Mouse (Mus musculus) right cerebral cortex, postnatal 25 days (tissue): Measurements from ENCODE around the gene Btnl10.

Source experiments
- DNase-seq: peaks from one replicate; pipeline ENCODE4 v3.0.0; 2022

Btnl10 gene

GRCm38 (mm10) chr11:58961364-58962177 is 43.9 kb downstream of the Btnl10 start:
- DNase-seq, result no peak

- no peak for DNase-seq
These were observed 45.8 kb downstream of the Btnl10 start for GRCm38 (mm10) chr11:58963543-58963942.

DNA sequence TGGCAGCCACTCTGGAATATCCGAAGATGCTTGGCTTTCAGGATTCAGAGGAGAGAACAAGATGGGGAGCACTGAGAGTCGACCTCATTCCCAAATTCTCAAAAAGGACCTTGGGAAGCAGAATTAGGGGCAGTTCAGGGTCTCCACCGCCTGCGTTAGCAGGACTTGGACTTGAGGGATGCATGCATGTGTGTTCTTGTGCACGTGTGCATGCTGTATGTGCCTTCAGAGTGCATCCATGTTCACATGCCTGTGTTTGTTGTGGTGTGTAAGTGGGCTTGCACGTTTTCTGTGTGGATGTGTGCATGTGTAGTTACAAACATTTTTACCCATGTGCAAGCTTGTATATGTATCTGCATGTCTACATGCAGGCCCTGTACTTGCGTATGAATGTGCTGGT is 46.5 kb downstream of the Btnl10 start:
- no peak for DNase-seq

- DNase-seq, result no peak
These were observed 47.5 kb downstream of the Btnl10 start for GRCm38 (mm10) chr11:58965001-58965760.

DNA sequence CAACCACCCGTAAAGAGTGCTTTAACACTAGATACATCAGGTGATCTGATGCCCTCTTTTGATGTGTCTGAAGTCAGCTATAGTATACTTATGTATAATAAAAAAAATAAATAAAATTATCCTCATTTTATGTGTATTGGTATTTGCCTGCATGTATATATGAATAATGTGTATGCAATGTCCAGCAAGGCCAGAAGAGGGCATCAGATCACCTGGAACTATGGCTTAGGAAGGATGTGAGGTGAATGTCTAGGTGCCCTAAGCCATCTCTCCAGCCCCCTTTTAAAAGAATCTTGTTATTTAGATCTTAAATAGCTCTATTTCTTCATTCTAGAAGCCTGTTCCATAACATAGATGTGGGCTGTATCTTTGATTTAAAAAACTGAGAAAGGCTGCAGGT is 49.6 kb downstream of the Btnl10 start:
- no peak for DNase-seq

- no peak for DNase-seq
These were observed 50.8 kb downstream of the Btnl10 start for GRCm38 (mm10) chr11:58968551-58968950.

DNA sequence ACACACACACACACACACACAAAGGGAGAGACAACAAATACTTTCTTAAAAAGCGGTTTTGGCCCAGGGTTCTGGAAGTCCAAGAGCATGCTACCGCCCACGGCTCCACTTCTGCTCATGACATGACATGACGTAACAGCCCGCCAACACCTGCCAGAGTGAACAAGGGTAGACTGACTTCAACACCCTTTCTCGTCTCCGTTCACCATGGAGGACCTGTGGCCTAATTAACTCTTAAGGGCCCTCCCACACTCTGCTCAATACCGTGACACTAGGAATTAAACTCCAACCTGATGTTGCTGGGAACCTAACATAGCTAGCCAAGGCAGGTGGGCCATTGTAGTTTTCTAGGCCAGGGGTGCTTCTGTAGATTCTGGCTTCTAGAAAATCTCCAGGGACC is 51.3 kb downstream of the Btnl10 start:
- no peak for DNase-seq

- no peak for DNase-seq
These were observed 52.0 kb downstream of the Btnl10 start for GRCm38 (mm10) chr11:58969659-58970058.

GRCm38 (mm10) chr11:58970831-58971530 is 53.3 kb downstream of the Btnl10 start:
- no peak for DNase-seq

GRCm38 (mm10) chr11:58971796-58972195 is 54.1 kb downstream of the Btnl10 start:
- no peak for DNase-seq

DNA sequence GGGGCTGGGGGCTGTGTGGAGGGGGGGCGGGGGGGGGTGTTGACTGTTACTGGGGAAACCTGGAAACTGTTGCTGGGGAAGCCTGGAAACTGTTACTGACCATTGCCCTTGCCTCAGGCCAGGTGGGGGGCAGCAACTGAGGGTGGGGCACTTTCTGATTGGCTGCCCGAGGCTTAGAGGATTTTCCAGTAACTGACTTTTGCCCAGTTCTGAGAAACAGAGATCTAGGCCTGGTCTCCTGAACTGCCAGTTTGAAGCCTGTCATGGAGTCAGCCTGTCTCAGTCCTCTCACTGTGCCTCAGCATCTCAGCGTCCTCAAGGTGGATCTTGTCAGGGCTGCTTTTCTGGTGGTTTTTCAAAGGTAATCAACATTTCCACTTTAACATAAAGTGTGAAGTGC is 56.7 kb downstream of the Btnl10 start:
- no peak for DNase-seq
